Mouse (Mus musculus): ENCODE data around the gene Fgfr1op2.

- TF ChIP-seq CTCF (IDR thresholded peaks at IDR 0.05; ENCODE audit: low read depth, low read length) = no peak
- no peak for TF ChIP-seq POLR2AphosphoS5 (IDR thresholded peaks at IDR 0.05; ENCODE audit: insufficient replicate concordance, low read depth, low read length)
- TF ChIP-seq GATA1 (IDR thresholded peaks at IDR 0.05; ENCODE audit: borderline replicate concordance, low read length) = no peak
- no peak for TF ChIP-seq TAL1 (conservative IDR thresholded peaks at IDR 0.05; ENCODE audit: low read depth, low read length)
Measured at GRCm38 (mm10) chr6:146538071-146538470, 38.9 kb upstream of the Fgfr1op2 start.

Data from G1E (cell line).